Mouse (Mus musculus) heart, postnatal 0 days (tissue): ENCODE measurements around the gene Trpv6. TPM values are rescaled to one million over a fixed set of nuclear protein-coding genes. Genes with fewer than 3 reads are reported as not detected.

Experiments
- ATAC-seq: fragments of 200-750 bp; cut with Nextera tagmentation; 2 replicates; pipeline ENCODE4 v1.8.0; 2017; ENCODE audit warnings: low read depth, moderate number of reproducible peaks, moderate library complexity; ENCODE audit not compliant: insufficient read depth
- DNase-seq: peaks from one replicate; pipeline ENCODE4 v3.0.0-alpha.2; 2016; ENCODE audit warnings: low spot score
- H3K27ac ChIP-seq: fragments of 300-500 bp; sonication (generic); 2 replicates; pipeline ENCODE4 v1.5.1; 2014; ENCODE audit warnings: low read depth, mild to moderate bottlenecking
- H3K27me3 ChIP-seq: fragments of 300-500 bp; sonication (generic); 2 replicates; pipeline ENCODE4 v1.6.1; 2014; ENCODE audit warnings: low read length, mixed read lengths; ENCODE audit not compliant: control insufficient read depth, insufficient read depth
- H3K36me3 ChIP-seq: fragments of 300-500 bp; sonication (generic); replicated peaks from 2 replicates; pipeline ENCODE4 v1.6.1; 2014; ENCODE audit warnings: low read length, mixed read lengths; ENCODE audit not compliant: control insufficient read depth, insufficient read depth
- H3K4me1 ChIP-seq: fragments of 300-500 bp; sonication (generic); 2 replicates; pipeline ENCODE4 v1.6.1; 2014; ENCODE audit warnings: antibody characterized with exemption; ENCODE audit not compliant: control insufficient read depth, insufficient read depth
- H3K4me2 ChIP-seq: fragments of 300-500 bp; sonication (generic); 2 replicates; pipeline ENCODE4 v1.6.1; 2014; ENCODE audit warnings: low read depth, mild to moderate bottlenecking, low read length, moderate library complexity
- H3K4me3 ChIP-seq: fragments of 300-500 bp; sonication (generic); 2 replicates; pipeline ENCODE4 v1.5.1; 2014; ENCODE audit warnings: low read depth, low read length
- H3K9ac ChIP-seq: fragments of 300-500 bp; sonication (generic); replicated peaks from 2 replicates; pipeline ENCODE4 v1.6.1; 2014; ENCODE audit warnings: low read depth, low read length, mixed read lengths
- H3K9me3 ChIP-seq: fragments of 300-500 bp; sonication (generic); replicated peaks from 2 replicates; pipeline ENCODE4 v1.6.1; 2016; ENCODE audit warnings: low read length; ENCODE audit not compliant: control insufficient read depth
- CTCF ChIP-seq: IDR thresholded peaks from 2 replicates; pipeline ENCODE4 v1.5.1; 2016; ENCODE audit warnings: antibody characterized with exemption, control low read depth, low read depth
- EP300 ChIP-seq: IDR thresholded peaks from 2 replicates; pipeline ENCODE4 v1.6.1; 2016; ENCODE audit warnings: antibody characterized with exemption, low read depth
- WGBS: fragments of 180-500 bp; shearing (Covaris S2); extraction: QIAGEN DNeasy Blood & Tissue Kit; methylation state at CpG from one replicate; pipeline ENCODE4 v1.1.7; 2014; 5-methylcytosine and 5-hydroxymethylcytosine counted together
- polyA plus RNA-seq: library from polyadenylated mRNA; unstranded; fragments of >200 nt; fragmentation: Nextera tagmentation; extraction: Ambion mirVana; gene quantifications from 2 replicates; pipeline ENCODE4 v1.2.1, GENCODE M21; 2015
- total RNA-seq: library from RNA; depleted of rRNA; stranded (reverse); fragments of >200 nt; gene quantifications from 2 replicates; pipeline ENCODE4 v1.2.3, GENCODE M21; 2014; ENCODE audit warnings: low replicate concordance; rRNA removed

The Trpv6 gene
- not detected in 2 replicates for total RNA-seq
- polyA plus RNA-seq: not detected in 2 replicates

- no peaks in the 10 kb centered on the region for H3K4me1 ChIP-seq
- 13% methylated on average over 5 of the region's 5 CpGs for WGBS
- H3K27me3 ChIP-seq: no peaks in the 10 kb centered on the region
- DNase-seq (no peak), ATAC-seq (no peak)
- H3K9me3 ChIP-seq: no peaks in the 10 kb centered on the region
- no peak within 1 kb of the TSS for H3K4me3 ChIP-seq
- no peak within 1 kb of the TSS for H3K4me2 ChIP-seq
- no peak within 1 kb of the TSS for H3K27ac ChIP-seq
- no peak within 1 kb of the TSS for H3K9ac ChIP-seq
- TF ChIP-seq EP300 (no peak), CTCF (no peak)
- H3K36me3 ChIP-seq: no peaks in the 10 kb centered on the region
Observed at GRCm38 (mm10) chr6:41636178-41636577, at the start of gene Trpv6. Gene Trpv6, minus strand, starts transcription at chr6:41636405.

- no peaks in the 10 kb centered on the region for H3K27me3 ChIP-seq
- ATAC-seq: no peak
- DNase-seq: no peak
- no peak overlapping the region for H3K4me2 ChIP-seq
- H3K27ac ChIP-seq: no peak overlapping the region
- WGBS: 72% methylated on average over 3 of the region's 3 CpGs
- H3K4me1 ChIP-seq: no peaks in the 10 kb centered on the region
- H3K4me3 ChIP-seq: no peak overlapping the region
- H3K36me3 ChIP-seq: no peaks in the 10 kb centered on the region
- TF ChIP-seq CTCF: no peak
- TF ChIP-seq EP300: no peak
- H3K9me3 ChIP-seq: no peaks in the 10 kb centered on the region
- H3K9ac ChIP-seq: no peak overlapping the region
Observed at GRCm38 (mm10) chr6:41685596-41685995, 49.4 kb upstream of the Trpv6 start.

- Histone ChIP-seq H3K27ac (no peak overlapping the region), H3K27me3 (no peaks in the 10 kb centered on the region), H3K4me1 (no peaks in the 10 kb centered on the region), H3K36me3 (no peaks in the 10 kb centered on the region), H3K4me2 (no peak overlapping the region), H3K9ac (no peak overlapping the region), H3K4me3 (no peak overlapping the region), H3K9me3 (no peaks in the 10 kb centered on the region)
- WGBS: 31% methylated on average over 5 of the region's 5 CpGs
- no peak for DNase-seq
- TF ChIP-seq CTCF (no peak), EP300 (no peak)
- ATAC-seq: no peak
Observed at GRCm38 (mm10) chr6:41684911-41685310, 48.7 kb upstream of the Trpv6 start.

GRCm38 (mm10) chr6:41684131-41684530, 47.9 kb upstream of the Trpv6 start, which contains the start of gene Llcfc1:
Gene Llcfc1, plus strand, starts transcription at chr6:41684431.
- WGBS: 75% methylated on average over 2 of the region's 2 CpGs
- H3K27me3 ChIP-seq: no peaks in the 10 kb centered on the region
- H3K4me2 ChIP-seq: no peak within 1 kb of the TSS
- no peaks in the 10 kb centered on the region for H3K4me1 ChIP-seq
- H3K27ac ChIP-seq: no peak within 1 kb of the TSS
- H3K4me3 ChIP-seq: no peak within 1 kb of the TSS
- no peak within 1 kb of the TSS for H3K9ac ChIP-seq
- no peaks in the 10 kb centered on the region for H3K9me3 ChIP-seq
- no peaks in the 10 kb centered on the region for H3K36me3 ChIP-seq
- no peak for TF ChIP-seq CTCF
- no peak for TF ChIP-seq EP300
- DNase-seq (no peak), ATAC-seq (no peak)

- Histone ChIP-seq H3K36me3 (no peaks in the 10 kb centered on the region), H3K4me2 (no peak overlapping the region), H3K27me3 (no peaks in the 10 kb centered on the region), H3K4me1 (no peaks in the 10 kb centered on the region), H3K9ac (no peak overlapping the region), H3K4me3 (no peak overlapping the region), H3K27ac (no peak overlapping the region), H3K9me3 (no peaks in the 10 kb centered on the region)
- 75% methylated on average over 5 of the region's 5 CpGs for WGBS
- TF ChIP-seq EP300 (no peak), CTCF (no peak)
- DNase-seq (no peak), ATAC-seq (no peak)
Observed at GRCm38 (mm10) chr6:41681656-41682055, 45.5 kb upstream of the Trpv6 start.

- H3K4me1 ChIP-seq: no peaks in the 10 kb centered on the region
- ATAC-seq: no peak
Observed at GRCm38 (mm10) chr6:41680669-41681068, 44.5 kb upstream of the Trpv6 start, which contains the start of gene Trpv5. Gene Trpv5, minus strand, starts transcription at chr6:41680769.

More at GRCm38 (mm10) chr6:41680669-41681068, 44.5 kb upstream of the Trpv6 start, which contains the start of gene Trpv5:
- Histone ChIP-seq H3K9me3 (no peaks in the 10 kb centered on the region), H3K4me3 (no peak within 1 kb of the TSS), H3K27ac (no peak within 1 kb of the TSS), H3K27me3 (no peaks in the 10 kb centered on the region), H3K9ac (no peak within 1 kb of the TSS), H3K4me2 (no peak within 1 kb of the TSS), H3K36me3 (no peaks in the 10 kb centered on the region)
- WGBS: 70% methylated on average over 1 of the region's 1 CpGs
- no peak for TF ChIP-seq CTCF
- no peak for TF ChIP-seq EP300
- DNase-seq: no peak
